Mouse (Mus musculus) thymus, adult 2 months (tissue): ENCODE data around the gene Ptges3. TPM values are rescaled to one million over a fixed set of nuclear protein-coding genes. Genes with fewer than 3 reads are reported as not detected.
A peak's percentile ranks its signal among the peaks of the same experiment; 100 is the strongest.

Experiments used
- DNase-seq: peaks from one replicate; pipeline ENCODE4 v3.0.0; 2021
- H3K27ac ChIP-seq: fragments of 200-500 bp; 2 replicates; pipeline ENCODE4 v1.5.1; 2012; ENCODE audit warnings: low read length, control low read depth; ENCODE audit not compliant: control insufficient read depth, insufficient read depth
- H3K27me3 ChIP-seq: fragments of 200-500 bp; 2 replicates; pipeline ENCODE4 v1.6.1; 2012; ENCODE audit warnings: mild to moderate bottlenecking, low read length, moderate library complexity, mixed read lengths; ENCODE audit not compliant: control insufficient read depth, insufficient read depth
- H3K36me3 ChIP-seq: fragments of 200-500 bp; 2 replicates; pipeline ENCODE4 v1.6.1; 2012; ENCODE audit warnings: mild to moderate bottlenecking, low read length, moderate library complexity; ENCODE audit not compliant: control insufficient read depth, insufficient read depth
- H3K4me1 ChIP-seq: fragments of 200-500 bp; replicated peaks from 2 replicates; pipeline ENCODE4 v1.6.1; 2012; ENCODE audit warnings: low read length; ENCODE audit not compliant: control insufficient read depth, insufficient read depth
- H3K4me3 ChIP-seq: fragments of 200-500 bp; 2 replicates; pipeline ENCODE4 v1.5.1; 2012; ENCODE audit warnings: mild to moderate bottlenecking, low read length, control low read depth, moderate library complexity; ENCODE audit not compliant: control insufficient read depth, insufficient read depth
- CTCF ChIP-seq: fragments of 200-500 bp; IDR thresholded peaks from 2 replicates; pipeline ENCODE4 v1.5.1; 2012; ENCODE audit warnings: mild to moderate bottlenecking, control low read depth, low read length, moderate library complexity, borderline replicate concordance; ENCODE audit not compliant: control insufficient read depth, poor library complexity, insufficient read depth; ENCODE audit errors: extremely low read depth
- POLR2A ChIP-seq: fragments of 200-500 bp; IDR thresholded peaks from 2 replicates; pipeline ENCODE4 v1.6.1; 2012; ENCODE audit warnings: mild to moderate bottlenecking, low read length, control low read depth, moderate library complexity; ENCODE audit not compliant: control insufficient read depth, poor library complexity, insufficient read depth; ENCODE audit errors: extremely low read depth
- WGBS: fragments of 180-500 bp; shearing (Covaris S2); methylation state at CpG from one replicate; pipeline ENCODE4 v1.1.7; 2018; 5-methylcytosine and 5-hydroxymethylcytosine counted together
- polyA plus RNA-seq: library from polyadenylated mRNA; depleted of rRNA; stranded (reverse); fragments of >200 nt; gene quantifications from 2 replicates; pipeline ENCODE4 v1.2.3, GENCODE M21; 2012

Ptges3 gene
- polyA plus RNA-seq, 1 experiment = 55.7 TPM

GRCm38 (mm10) chr10:128030860-128031259, 27.9 kb upstream of the Ptges3 start:
- WGBS = 47% methylated on average over 2 of the region's 2 CpGs
- Histone ChIP-seq H3K27me3 (no peaks in the 10 kb centered on the region), H3K4me3 (no peak overlapping the region), H3K27ac (no peak overlapping the region), H3K36me3 (peaks cover 10% of the 10 kb centered on the region), H3K4me1 (peaks cover 3% of the 10 kb centered on the region; the same call in 1 of the 2 replicates)
- DNase-seq = no peak
- TF ChIP-seq CTCF (no peak), POLR2A (no peak)

- WGBS = 8% methylated on average over 10 of the region's 10 CpGs
- Histone ChIP-seq H3K4me3 (peak overlapping the region; percentile 38), H3K27ac (no peak overlapping the region), H3K36me3 (peaks cover 22% of the 10 kb centered on the region), H3K27me3 (no peaks in the 10 kb centered on the region), H3K4me1 (peaks cover 23% of the 10 kb centered on the region)
- no peak for TF ChIP-seq CTCF
- no peak for TF ChIP-seq POLR2A
- DNase-seq = no peak
Observed at GRCm38 (mm10) chr10:128036746-128037425, 21.9 kb upstream of the Ptges3 start.

GRCm38 (mm10) chr10:128037921-128038320, 20.8 kb upstream of the Ptges3 start:
- DNase-seq = no peak
- Histone ChIP-seq H3K4me1 (peaks cover 31% of the 10 kb centered on the region), H3K4me3 (no peak overlapping the region), H3K36me3 (peaks cover 24% of the 10 kb centered on the region), H3K27me3 (no peaks in the 10 kb centered on the region), H3K27ac (no peak overlapping the region)
- 89% methylated on average over 3 of the region's 3 CpGs for WGBS
- TF ChIP-seq POLR2A = no peak
- TF ChIP-seq CTCF = no peak

GRCm38 (mm10) chr10:128039167-128039566, 19.6 kb upstream of the Ptges3 start:
- peaks cover 40% of the 10 kb centered on the region for H3K4me1 ChIP-seq
- H3K27ac ChIP-seq = no peak overlapping the region; the same call in 1 of the 2 replicates
- H3K27me3 ChIP-seq = no peaks in the 10 kb centered on the region
- WGBS = 12% methylated on average over 5 of the region's 5 CpGs
- no peak for TF ChIP-seq CTCF
- peak; percentile 43 for DNase-seq
- no peak overlapping the region for H3K4me3 ChIP-seq
- peaks cover 26% of the 10 kb centered on the region for H3K36me3 ChIP-seq

GRCm38 (mm10) chr10:128039858-128040257, 18.9 kb upstream of the Ptges3 start:
- 93% methylated on average over 3 of the region's 3 CpGs for WGBS
- no peak for TF ChIP-seq CTCF
- no peak for DNase-seq
- H3K4me3 ChIP-seq = no peak overlapping the region
- H3K27ac ChIP-seq = no peak overlapping the region; the same call in 1 of the 2 replicates
- no peaks in the 10 kb centered on the region for H3K27me3 ChIP-seq
- H3K36me3 ChIP-seq = peaks cover 30% of the 10 kb centered on the region
- H3K4me1 ChIP-seq = peaks cover 39% of the 10 kb centered on the region

- no peaks in the 10 kb centered on the region for H3K27me3 ChIP-seq
- H3K36me3 ChIP-seq = peaks cover 30% of the 10 kb centered on the region
- H3K4me1 ChIP-seq = peaks cover 38% of the 10 kb centered on the region
- TF ChIP-seq CTCF = no peak
- no peak for TF ChIP-seq POLR2A
- DNase-seq = no peak
- H3K27ac ChIP-seq = no peak overlapping the region
- no peak overlapping the region for H3K4me3 ChIP-seq
- 90% methylated on average over 5 of the region's 5 CpGs for WGBS
Observed at GRCm38 (mm10) chr10:128040293-128040692, 18.5 kb upstream of the Ptges3 start.

- H3K4me3 ChIP-seq = no peak overlapping the region
- peaks cover 37% of the 10 kb centered on the region for H3K4me1 ChIP-seq
- peaks cover 44% of the 10 kb centered on the region for H3K36me3 ChIP-seq
- DNase-seq = no peak
- WGBS = 95% methylated on average over 4 of the region's 4 CpGs
- H3K27ac ChIP-seq = no peak overlapping the region
- no peak for TF ChIP-seq POLR2A
- no peak for TF ChIP-seq CTCF
- H3K27me3 ChIP-seq = no peaks in the 10 kb centered on the region
Observed at GRCm38 (mm10) chr10:128041636-128042035, 17.1 kb upstream of the Ptges3 start.
